Mouse (Mus musculus) cerebral cortex, adult 2 months (tissue): ENCODE measurements around the gene Fam114a1.

Source experiments
- WGBS: fragments of 180-500 bp; shearing (Covaris S2); methylation state at CpG from one replicate; pipeline ENCODE4 v1.1.7; 2018; 5-methylcytosine and 5-hydroxymethylcytosine counted together

Gene Fam114a1

GRCm38 (mm10) chr5:65057596-65057995 lies 87.7 kb downstream of the Fam114a1 start:
- WGBS = 95% methylated on average over 6 of the region's 6 CpGs

- 92% methylated on average over 2 of the region's 2 CpGs for WGBS
Measured at GRCm38 (mm10) chr5:65059806-65060205, 89.9 kb downstream of the Fam114a1 start.

- 93% methylated on average over 4 of the region's 4 CpGs for WGBS
Measured at GRCm38 (mm10) chr5:65062236-65062635, 92.4 kb downstream of the Fam114a1 start.

GRCm38 (mm10) chr5:65063266-65063665 lies 93.4 kb downstream of the Fam114a1 start:
- WGBS = 77% methylated on average over 2 of the region's 2 CpGs

- 93% methylated on average over 6 of the region's 6 CpGs for WGBS
Measured at GRCm38 (mm10) chr5:65068166-65068565, 98.3 kb downstream of the Fam114a1 start.

GRCm38 (mm10) chr5:65069872-65070271 lies 100.0 kb downstream of the Fam114a1 start:
- WGBS = 90% methylated on average over 11 of the region's 11 CpGs

- WGBS = 36% methylated on average over 6 of the region's 6 CpGs
Measured at GRCm38 (mm10) chr5:65071689-65072118, 101.8 kb downstream of the Fam114a1 start.

GRCm38 (mm10) chr5:65073247-65073646 lies 103.4 kb downstream of the Fam114a1 start:
- 87% methylated on average over 4 of the region's 4 CpGs for WGBS

GRCm38 (mm10) chr5:65074693-65075092 lies 104.8 kb downstream of the Fam114a1 start:
- 79% methylated on average over 7 of the region's 7 CpGs for WGBS

- WGBS = 72% methylated on average over 2 of the region's 2 CpGs
Measured at GRCm38 (mm10) chr5:65076087-65076486, 106.2 kb downstream of the Fam114a1 start.

GRCm38 (mm10) chr5:65076748-65077147 lies 106.9 kb downstream of the Fam114a1 start:
- 75% methylated on average over 3 of the region's 3 CpGs for WGBS

GRCm38 (mm10) chr5:65078081-65078480 lies 108.2 kb downstream of the Fam114a1 start:
- WGBS = 96% methylated on average over 4 of the region's 4 CpGs

GRCm38 (mm10) chr5:65079881-65080280 lies 110.0 kb downstream of the Fam114a1 start:
- 11% methylated on average over 9 of the region's 9 CpGs for WGBS

GRCm38 (mm10) chr5:65081836-65082235 lies 112.0 kb downstream of the Fam114a1 start:
- WGBS = 94% methylated on average over 4 of the region's 4 CpGs

GRCm38 (mm10) chr5:65086522-65086921 lies 116.7 kb downstream of the Fam114a1 start:
- WGBS = 68% methylated on average over 6 of the region's 6 CpGs

GRCm38 (mm10) chr5:65089707-65090106 lies 119.8 kb downstream of the Fam114a1 start:
- WGBS = 74% methylated on average over 3 of the region's 3 CpGs

GRCm38 (mm10) chr5:65091184-65091858 lies 121.5 kb downstream of the Fam114a1 start:
- WGBS = 79% methylated on average over 11 of the region's 11 CpGs
